Mouse (Mus musculus) hindbrain, embryonic 11.5 days (tissue): Measurements from ENCODE around the gene Mc3r. TPM values are rescaled to one million over a fixed set of nuclear protein-coding genes. Genes with fewer than 3 reads are reported as not detected.

ENCODE experiments used
- ATAC-seq: fragments of 200-750 bp; cut with Nextera tagmentation; 2 replicates; pipeline ENCODE4 v1.8.0; 2017; ENCODE audit warnings: mild to moderate bottlenecking, moderate TSS enrichment, moderate library complexity; ENCODE audit not compliant: low FRiP score
- DNase-seq: peaks from one replicate; pipeline ENCODE4 v3.0.0-alpha.2; 2015; ENCODE audit warnings: low spot score
- H3K27ac ChIP-seq: fragments of 300-500 bp; sonication (generic); 2 replicates; pipeline ENCODE4 v1.5.1; 2014; ENCODE audit warnings: mild to moderate bottlenecking, low read depth, low read length
- H3K27me3 ChIP-seq: fragments of 300-500 bp; sonication (generic); 2 replicates; pipeline ENCODE4 v1.6.1; 2014; ENCODE audit warnings: mild to moderate bottlenecking, low read length, moderate library complexity, mixed read lengths; ENCODE audit not compliant: control insufficient read depth, insufficient read depth
- H3K36me3 ChIP-seq: fragments of 300-500 bp; sonication (generic); 2 replicates; pipeline ENCODE4 v1.6.1; 2014; ENCODE audit warnings: mild to moderate bottlenecking, low read length, moderate library complexity, mixed read lengths; ENCODE audit not compliant: control insufficient read depth, insufficient read depth
- H3K4me1 ChIP-seq: fragments of 300-500 bp; sonication (generic); replicated peaks from 2 replicates; pipeline ENCODE4 v1.6.1; 2014; ENCODE audit warnings: low read length, mixed read lengths; ENCODE audit not compliant: control insufficient read depth, insufficient read depth
- H3K4me2 ChIP-seq: fragments of 300-500 bp; sonication (generic); replicated peaks from 2 replicates; pipeline ENCODE4 v1.6.1; 2014; ENCODE audit warnings: mild to moderate bottlenecking, low read depth, low read length
- H3K4me3 ChIP-seq: fragments of 300-500 bp; sonication (generic); 2 replicates; pipeline ENCODE4 v1.5.1; 2014; ENCODE audit warnings: low read depth, low read length
- H3K9ac ChIP-seq: fragments of 300-500 bp; sonication (generic); 2 replicates; pipeline ENCODE4 v1.6.1; 2014; ENCODE audit warnings: low read depth, low read length
- H3K9me3 ChIP-seq: fragments of 300-500 bp; sonication (generic); 2 replicates; pipeline ENCODE4 v1.6.1; 2016; ENCODE audit warnings: low read length; ENCODE audit not compliant: control insufficient read depth
- WGBS: fragments of 180-500 bp; shearing (Covaris S2); extraction: QIAGEN DNeasy Blood & Tissue Kit; methylation state at CpG from one replicate; pipeline ENCODE4 v1.1.7; 2014; 5-methylcytosine and 5-hydroxymethylcytosine counted together
- polyA plus RNA-seq: library from polyadenylated mRNA; unstranded; fragments of >200 nt; fragmentation: Nextera tagmentation; extraction: Ambion mirVana; gene quantifications from 2 replicates; pipeline ENCODE4 v1.2.1, GENCODE M21; 2014

The Mc3r gene
- polyA plus RNA-seq, 1 experiment from 2014 or later, result not detected

GRCm38 (mm10) chr2:172263216-172263615, 14.9 kb downstream of the Mc3r start:
- no peak overlapping the region for H3K4me3 ChIP-seq
- 87% methylated on average over 6 of the region's 6 CpGs for WGBS

GRCm38 (mm10) chr2:172269907-172270306, 21.6 kb downstream of the Mc3r start:
- H3K4me1 ChIP-seq, result no peaks in the 10 kb centered on the region; the same call in 1 of the 2 replicates
- H3K9ac ChIP-seq, result no peak overlapping the region
- no peak overlapping the region for H3K4me2 ChIP-seq
- H3K36me3 ChIP-seq, result no peaks in the 10 kb centered on the region
- no peak overlapping the region for H3K27ac ChIP-seq
- no peak overlapping the region for H3K4me3 ChIP-seq
- H3K9me3 ChIP-seq, result no peaks in the 10 kb centered on the region
- 91% methylated on average over 11 of the region's 11 CpGs for WGBS
- DNase-seq (no peak), ATAC-seq (no peak)
- H3K27me3 ChIP-seq, result no peaks in the 10 kb centered on the region

More at GRCm38 (mm10) chr2:172263216-172263615, 14.9 kb downstream of the Mc3r start:
- Histone ChIP-seq H3K27me3 (no peaks in the 10 kb centered on the region), H3K36me3 (no peaks in the 10 kb centered on the region), H3K4me1 (no peaks in the 10 kb centered on the region; the same call in 1 of the 2 replicates), H3K9me3 (no peaks in the 10 kb centered on the region), H3K4me2 (no peak overlapping the region), H3K27ac (no peak overlapping the region), H3K9ac (no peak overlapping the region)
- DNase-seq (no peak), ATAC-seq (no peak)

GRCm38 (mm10) chr2:172270485-172270944, 22.2 kb downstream of the Mc3r start:
- H3K9ac ChIP-seq, result no peak overlapping the region
- DNase-seq, result no peak
- no peaks in the 10 kb centered on the region for H3K9me3 ChIP-seq
- H3K36me3 ChIP-seq, result no peaks in the 10 kb centered on the region
- H3K4me1 ChIP-seq, result no peaks in the 10 kb centered on the region
- WGBS, result 52% methylated on average over 9 of the region's 9 CpGs
- H3K4me3 ChIP-seq, result no peak overlapping the region
- H3K27me3 ChIP-seq, result no peaks in the 10 kb centered on the region
- no peak for ATAC-seq
- H3K4me2 ChIP-seq, result no peak overlapping the region
- no peak overlapping the region for H3K27ac ChIP-seq

GRCm38 (mm10) chr2:172270974-172271697, 22.8 kb downstream of the Mc3r start:
- ATAC-seq, result no peak

GRCm38 (mm10) chr2:172274662-172275061, 26.4 kb downstream of the Mc3r start:
- no peaks in the 10 kb centered on the region for H3K36me3 ChIP-seq
- ATAC-seq (no peak), DNase-seq (no peak)
- no peaks in the 10 kb centered on the region for H3K27me3 ChIP-seq
- no peak overlapping the region for H3K27ac ChIP-seq
- no peaks in the 10 kb centered on the region for H3K9me3 ChIP-seq
- WGBS, result 93% methylated on average over 8 of the region's 8 CpGs
- no peaks in the 10 kb centered on the region for H3K4me1 ChIP-seq
- H3K4me2 ChIP-seq, result no peak overlapping the region
- no peak overlapping the region for H3K9ac ChIP-seq
- H3K4me3 ChIP-seq, result no peak overlapping the region

More at GRCm38 (mm10) chr2:172270974-172271697, 22.8 kb downstream of the Mc3r start:
- Histone ChIP-seq H3K4me1 (no peaks in the 10 kb centered on the region), H3K9ac (no peak overlapping the region), H3K27ac (no peak overlapping the region), H3K4me2 (no peak overlapping the region), H3K27me3 (no peaks in the 10 kb centered on the region), H3K4me3 (no peak overlapping the region), H3K9me3 (no peaks in the 10 kb centered on the region), H3K36me3 (no peaks in the 10 kb centered on the region)
- DNase-seq, result no peak
- 73% methylated on average over 12 of the region's 12 CpGs for WGBS

GRCm38 (mm10) chr2:172276155-172276554, 27.9 kb downstream of the Mc3r start:
- no peak for DNase-seq
- H3K36me3 ChIP-seq, result no peaks in the 10 kb centered on the region
- no peak overlapping the region for H3K4me3 ChIP-seq
- WGBS, result 78% methylated on average over 5 of the region's 5 CpGs
- no peak for ATAC-seq
- no peak overlapping the region for H3K27ac ChIP-seq
- H3K4me2 ChIP-seq, result no peak overlapping the region
- no peaks in the 10 kb centered on the region for H3K27me3 ChIP-seq
- H3K9ac ChIP-seq, result no peak overlapping the region
- no peaks in the 10 kb centered on the region for H3K9me3 ChIP-seq
- no peaks in the 10 kb centered on the region for H3K4me1 ChIP-seq

GRCm38 (mm10) chr2:172278979-172279378, 30.7 kb downstream of the Mc3r start:
- no peak overlapping the region for H3K27ac ChIP-seq
- no peak overlapping the region for H3K4me2 ChIP-seq
- H3K36me3 ChIP-seq, result no peaks in the 10 kb centered on the region
- no peak overlapping the region for H3K4me3 ChIP-seq
- H3K27me3 ChIP-seq, result no peaks in the 10 kb centered on the region
- H3K9ac ChIP-seq, result no peak overlapping the region
- no peak for DNase-seq
- no peaks in the 10 kb centered on the region for H3K4me1 ChIP-seq
- no peak for ATAC-seq
- WGBS, result 82% methylated on average over 3 of the region's 3 CpGs
- no peaks in the 10 kb centered on the region for H3K9me3 ChIP-seq

- Histone ChIP-seq H3K27me3 (no peaks in the 10 kb centered on the region), H3K36me3 (no peaks in the 10 kb centered on the region), H3K27ac (no peak overlapping the region), H3K9ac (0 out of 2 replicates have a peak overlapping the region, but pooled peaks have one; percentile 11), H3K4me3 (no peak overlapping the region), H3K4me1 (no peaks in the 10 kb centered on the region), H3K9me3 (no peaks in the 10 kb centered on the region), H3K4me2 (no peak overlapping the region)
- ATAC-seq (peak; percentile 56; the same call in 1 of the 2 replicates), DNase-seq (no peak)
- 65% methylated on average over 19 of the region's 19 CpGs for WGBS
These were observed 33.9 kb downstream of the Mc3r start for GRCm38 (mm10) chr2:172282071-172282710.

- no peak overlapping the region for H3K4me2 ChIP-seq
- H3K9ac ChIP-seq, result no peak overlapping the region
- ATAC-seq (no peak), DNase-seq (no peak)
- no peaks in the 10 kb centered on the region for H3K9me3 ChIP-seq
- no peaks in the 10 kb centered on the region for H3K27me3 ChIP-seq
- H3K27ac ChIP-seq, result no peak overlapping the region
- 89% methylated on average over 1 of the region's 1 CpGs for WGBS
- H3K4me1 ChIP-seq, result no peaks in the 10 kb centered on the region
- H3K36me3 ChIP-seq, result no peaks in the 10 kb centered on the region
- H3K4me3 ChIP-seq, result no peak overlapping the region
These were observed 39.4 kb downstream of the Mc3r start for GRCm38 (mm10) chr2:172287715-172288114.
